Mouse (Mus musculus) naive thymus-derived CD4-positive, alpha-beta T cell, adult 2 months (primary cell): Measurements from ENCODE around the gene Krit1.
A peak's percentile ranks its signal among the peaks of the same experiment; 100 is the strongest.
"Not testable (repeated sequence)": the region's sequence is repeated elsewhere in the genome, so short reads cannot be mapped to it uniquely, and the experiment has no call there.

Experiments used
- DNase-seq: peaks from one replicate; pipeline ENCODE4 v3.0.0-alpha.2; 2011; ENCODE audit warnings: low read depth

Gene Krit1

GRCm38 (mm10) chr5:3802433-3803291 is at the start of gene Krit1, which contains the start of gene Ankib1:
Gene Krit1 (plus strand): TSS chr5:3803184.
Gene Ankib1 (minus strand): TSS chr5:3802925.
- DNase-seq = peak; percentile 90

- no peak for DNase-seq
Observed at GRCm38 (mm10) chr5:3771512-3771911, 31.5 kb upstream of the Krit1 start.

GRCm38 (mm10) chr5:3772017-3772416 is 31.0 kb upstream of the Krit1 start:
- no peak for DNase-seq

- DNase-seq = peak; percentile 61
Observed at GRCm38 (mm10) chr5:3782670-3783069, 20.3 kb upstream of the Krit1 start.

- DNase-seq = no peak
Observed at GRCm38 (mm10) chr5:3783947-3784681, 18.9 kb upstream of the Krit1 start.

GRCm38 (mm10) chr5:3784751-3785496 is 18.1 kb upstream of the Krit1 start:
- DNase-seq = no peak

- no peak for DNase-seq
Observed at GRCm38 (mm10) chr5:3787548-3787947, 15.4 kb upstream of the Krit1 start.

GRCm38 (mm10) chr5:3791048-3791447 is 11.9 kb upstream of the Krit1 start:
- DNase-seq = no peak

GRCm38 (mm10) chr5:3797101-3797500 is 5.9 kb upstream of the Krit1 start:
- DNase-seq = not testable (repeated sequence)

- DNase-seq = not testable (repeated sequence)
Observed at GRCm38 (mm10) chr5:3798656-3799055, 4.3 kb upstream of the Krit1 start.

GRCm38 (mm10) chr5:3800041-3800440 is 2.9 kb upstream of the Krit1 start:
- DNase-seq = peak; percentile 8

GRCm38 (mm10) chr5:3800881-3801280 is 2.1 kb upstream of the Krit1 start:
- peak; percentile 50 for DNase-seq

- no peak for DNase-seq
Observed at GRCm38 (mm10) chr5:3801672-3802432, 1.1 kb upstream of the Krit1 start.

GRCm38 (mm10) chr5:3803292-3804165 is 545 bp downstream of the Krit1 start:
- DNase-seq = peak; percentile 56

- no peak for DNase-seq
Observed at GRCm38 (mm10) chr5:3808472-3808871, 5.5 kb downstream of the Krit1 start.

GRCm38 (mm10) chr5:3834107-3834506 is 31.1 kb downstream of the Krit1 start:
- no peak for DNase-seq

- no peak for DNase-seq
Observed at GRCm38 (mm10) chr5:3845026-3845425, 42.0 kb downstream of the Krit1 start, which contains the start of gene Lrrd1. Gene Lrrd1 (plus strand): TSS chr5:3845173.

GRCm38 (mm10) chr5:3870161-3870560 is 67.2 kb downstream of the Krit1 start:
- DNase-seq = no peak

- DNase-seq = no peak
Observed at GRCm38 (mm10) chr5:3872348-3872747, 69.4 kb downstream of the Krit1 start.

GRCm38 (mm10) chr5:3873485-3873884 is 70.5 kb downstream of the Krit1 start:
- no peak for DNase-seq
